Mouse (Mus musculus) ES-Bruce4 (cell line): ENCODE measurements around the gene Mum1.

Source experiments
- CTCF ChIP-seq: IDR thresholded peaks from one replicate; pipeline ENCODE4 v1.8.1; 2011; ENCODE audit warnings: low read depth, low read length
- EP300 ChIP-seq: IDR thresholded peaks from 2 replicates; pipeline ENCODE4 v1.6.1; 2011; ENCODE audit warnings: low read depth, low read length; ENCODE audit not compliant: insufficient read depth
- POLR2A ChIP-seq: IDR thresholded peaks from one replicate; pipeline ENCODE4 v1.8.1; 2011; ENCODE audit warnings: low read length; ENCODE audit not compliant: insufficient read depth

GRCm38 (mm10) chr10:80279273-80279672 is 53.0 kb downstream of the Mum1 start:
- TF ChIP-seq POLR2A (no peak), CTCF (no peak), EP300 (no peak)
